Mouse (Mus musculus) heart, embryonic 11.5 days (tissue): Measurements from ENCODE around the gene 5730480H06Rik. TPM values are rescaled to one million over a fixed set of nuclear protein-coding genes. Genes with fewer than 3 reads are reported as not detected.
A peak's percentile ranks its signal among the peaks of the same experiment; 100 is the strongest.

ENCODE experiments used
- ATAC-seq: fragments of 200-750 bp; cut with Nextera tagmentation; replicated peaks from 2 replicates; pipeline ENCODE4 v1.8.0; 2017; ENCODE audit warnings: moderate library complexity; ENCODE audit not compliant: insufficient number of reproducible peaks, low FRiP score, low TSS enrichment
- H3K27ac ChIP-seq: fragments of 300-500 bp; sonication (generic); 2 replicates; pipeline ENCODE4 v1.5.1; 2014; ENCODE audit warnings: mild to moderate bottlenecking, low read depth, low read length
- H3K27me3 ChIP-seq: fragments of 300-500 bp; sonication (generic); 2 replicates; pipeline ENCODE4 v1.6.1; 2014; ENCODE audit warnings: mild to moderate bottlenecking, low read length, mixed read lengths; ENCODE audit not compliant: control insufficient read depth, insufficient read depth
- H3K36me3 ChIP-seq: fragments of 300-500 bp; sonication (generic); 2 replicates; pipeline ENCODE4 v1.6.1; 2014; ENCODE audit warnings: mild to moderate bottlenecking, low read length, moderate library complexity, mixed read lengths; ENCODE audit not compliant: control insufficient read depth, insufficient read depth
- H3K4me1 ChIP-seq: fragments of 300-500 bp; sonication (generic); 2 replicates; pipeline ENCODE4 v1.6.1; 2014; ENCODE audit warnings: low read length; ENCODE audit not compliant: control insufficient read depth, insufficient read depth
- H3K4me2 ChIP-seq: fragments of 300-500 bp; sonication (generic); 2 replicates; pipeline ENCODE4 v1.6.1; 2014; ENCODE audit warnings: mild to moderate bottlenecking, moderate library complexity
- H3K4me3 ChIP-seq: fragments of 300-500 bp; sonication (generic); 2 replicates; pipeline ENCODE4 v1.5.1; 2014; ENCODE audit warnings: low read depth, low read length
- H3K9ac ChIP-seq: fragments of 300-500 bp; sonication (generic); 2 replicates; pipeline ENCODE4 v1.6.1; 2014; ENCODE audit warnings: mild to moderate bottlenecking, low read depth, low read length, moderate library complexity
- H3K9me3 ChIP-seq: fragments of 300-500 bp; sonication (generic); replicated peaks from 2 replicates; pipeline ENCODE4 v1.6.1; 2016; ENCODE audit warnings: low read length; ENCODE audit not compliant: control insufficient read depth
- WGBS: fragments of 180-500 bp; shearing (Covaris S2); extraction: QIAGEN DNeasy Blood & Tissue Kit; methylation state at CpG from one replicate; pipeline ENCODE4 v1.1.7; 2014; ENCODE audit not compliant: insufficient replicate concordance; 5-methylcytosine and 5-hydroxymethylcytosine counted together
- polyA plus RNA-seq: library from polyadenylated mRNA; unstranded; fragments of >200 nt; fragmentation: Nextera tagmentation; extraction: Ambion mirVana; gene quantifications from 2 replicates; pipeline ENCODE4 v1.2.1, GENCODE M21; 2014

5730480H06Rik gene
- polyA plus RNA-seq, 1 experiment from 2014 or later = 17.0 TPM

- Histone ChIP-seq H3K4me2 (no peak overlapping the region), H3K36me3 (no peaks in the 10 kb centered on the region), H3K27ac (no peak overlapping the region), H3K4me1 (no peaks in the 10 kb centered on the region), H3K9me3 (no peaks in the 10 kb centered on the region), H3K27me3 (no peaks in the 10 kb centered on the region), H3K4me3 (no peak overlapping the region), H3K9ac (no peak overlapping the region)
- WGBS = 61% methylated on average over 9 of the region's 9 CpGs
- no peak for ATAC-seq
Measured at GRCm38 (mm10) chr5:48333884-48334513, 6.2 kb downstream of the 5730480H06Rik start.

- Histone ChIP-seq H3K4me3 (no peak overlapping the region), H3K9me3 (no peaks in the 10 kb centered on the region), H3K9ac (no peak overlapping the region), H3K36me3 (no peaks in the 10 kb centered on the region), H3K4me2 (no peak overlapping the region), H3K27me3 (no peaks in the 10 kb centered on the region), H3K4me1 (no peaks in the 10 kb centered on the region), H3K27ac (no peak overlapping the region)
- WGBS = 63% methylated on average over 7 of the region's 7 CpGs
- no peak for ATAC-seq
Measured at GRCm38 (mm10) chr5:48340808-48341433, 13.2 kb downstream of the 5730480H06Rik start.

GRCm38 (mm10) chr5:48345095-48345982 is 17.6 kb downstream of the 5730480H06Rik start:
- ATAC-seq = 0 out of 2 replicates have a peak, but pooled peaks have one; percentile 55
- no peak overlapping the region for H3K27ac ChIP-seq
- H3K4me2 ChIP-seq = no peak overlapping the region
- H3K9ac ChIP-seq = no peak overlapping the region
- no peaks in the 10 kb centered on the region for H3K27me3 ChIP-seq
- H3K36me3 ChIP-seq = no peaks in the 10 kb centered on the region
- WGBS = 41% methylated on average over 5 of the region's 5 CpGs
- H3K9me3 ChIP-seq = no peaks in the 10 kb centered on the region
- no peak overlapping the region for H3K4me3 ChIP-seq
- H3K4me1 ChIP-seq = no peaks in the 10 kb centered on the region

- no peak overlapping the region for H3K4me3 ChIP-seq
- no peak for ATAC-seq
- no peaks in the 10 kb centered on the region for H3K27me3 ChIP-seq
- H3K4me2 ChIP-seq = no peak overlapping the region
- WGBS = 85% methylated on average over 2 of the region's 2 CpGs
- H3K4me1 ChIP-seq = no peaks in the 10 kb centered on the region
- H3K27ac ChIP-seq = no peak overlapping the region
- H3K9ac ChIP-seq = no peak overlapping the region
- no peaks in the 10 kb centered on the region for H3K36me3 ChIP-seq
- H3K9me3 ChIP-seq = no peaks in the 10 kb centered on the region
Measured at GRCm38 (mm10) chr5:48345983-48346648, 18.4 kb downstream of the 5730480H06Rik start.

GRCm38 (mm10) chr5:48349309-48349708 is 21.6 kb downstream of the 5730480H06Rik start:
- H3K9ac ChIP-seq = no peak overlapping the region
- H3K4me1 ChIP-seq = no peaks in the 10 kb centered on the region
- H3K4me3 ChIP-seq = no peak overlapping the region
- 74% methylated on average over 1 of the region's 1 CpGs for WGBS
- H3K27ac ChIP-seq = no peak overlapping the region
- no peaks in the 10 kb centered on the region for H3K9me3 ChIP-seq
- no peak overlapping the region for H3K4me2 ChIP-seq
- no peaks in the 10 kb centered on the region for H3K27me3 ChIP-seq
- ATAC-seq = no peak
- no peaks in the 10 kb centered on the region for H3K36me3 ChIP-seq

GRCm38 (mm10) chr5:48371890-48372766 is 44.4 kb downstream of the 5730480H06Rik start:
- Histone ChIP-seq H3K9ac (peak overlapping the region; percentile 93), H3K4me3 (peak overlapping the region; percentile 93), H3K27me3 (no peaks in the 10 kb centered on the region), H3K36me3 (peaks cover 2% of the 10 kb centered on the region; the same call in 1 of the 2 replicates), H3K4me2 (peak overlapping the region; percentile 74), H3K4me1 (no peaks in the 10 kb centered on the region), H3K9me3 (no peaks in the 10 kb centered on the region), H3K27ac (peak overlapping the region; percentile 50; the same call in 1 of the 2 replicates)
- under 1% methylated on average over 44 of the region's 44 CpGs for WGBS
- ATAC-seq = peak; percentile 99

GRCm38 (mm10) chr5:48402497-48402896 is 74.7 kb downstream of the 5730480H06Rik start:
- no peak; the same call in 1 of the 2 replicates for ATAC-seq
- H3K27me3 ChIP-seq = no peaks in the 10 kb centered on the region
- H3K4me3 ChIP-seq = no peak overlapping the region
- H3K4me2 ChIP-seq = no peak overlapping the region
- no peaks in the 10 kb centered on the region for H3K4me1 ChIP-seq
- WGBS = 57% methylated on average over 3 of the region's 3 CpGs
- no peak overlapping the region for H3K27ac ChIP-seq
- H3K9ac ChIP-seq = no peak overlapping the region
- H3K36me3 ChIP-seq = no peaks in the 10 kb centered on the region; the same call in 1 of the 2 replicates
- no peaks in the 10 kb centered on the region for H3K9me3 ChIP-seq
